23 mouse cellular contexts compared by ENCODE assay signal in genomic region chr16:46063278-46063677, GRCm38 (mm10). TPM values are rescaled to one million over a fixed set of nuclear protein-coding genes. Genes with fewer than 3 reads are reported as not detected.
DNase-seq lines count a peak whose midpoint lies in the region; ATAC-seq and TF ChIP-seq lines count a peak whose summit lies in the region.
"Had no signal": no experiment of that assay in that cellular context is flagged by ENCODE, and none has a peak within 500 bp of the region (broad histone marks: within the 10 kb centered on the region; RNA-seq: fewer than 3 reads in every experiment).

No protein-coding gene starts in this region.

- H3K9me3 ChIP-seq in midbrain, embryonic 15.5 days, result no peaks in the 10 kb centered on the region
- no peaks in the 10 kb centered on the region for H3K9me3 ChIP-seq in midbrain, embryonic 14.5 days (ENCODE audit: control insufficient read depth, low read length)
- H3K9me3 ChIP-seq in midbrain, embryonic 16.5 days (replicated peaks; ENCODE audit: control insufficient read depth, low read length, poor library complexity, severe bottlenecking), result no peaks in the 10 kb centered on the region
- no peaks in the 10 kb centered on the region for H3K9me3 ChIP-seq in midbrain, embryonic 11.5 days (ENCODE audit: control insufficient read depth, low read length)
- no peaks in the 10 kb centered on the region for H3K9me3 ChIP-seq in midbrain, postnatal 0 days (ENCODE audit: low read length)
- H3K9me3 ChIP-seq in midbrain, embryonic 13.5 days, result no peaks in the 10 kb centered on the region

- no peak overlapping the region for H3K4me3 ChIP-seq in midbrain, embryonic 15.5 days
- no peak overlapping the region for H3K4me3 ChIP-seq in midbrain, embryonic 14.5 days (replicated peaks; ENCODE audit: low read depth, low read length)
- H3K4me3 ChIP-seq in midbrain, embryonic 16.5 days (ENCODE audit: low read depth, low read length), result no peak overlapping the region
- H3K4me3 ChIP-seq in midbrain, embryonic 11.5 days (ENCODE audit: low read depth, low read length), result no peak overlapping the region
- no peak overlapping the region for H3K4me3 ChIP-seq in midbrain, postnatal 0 days (ENCODE audit: low read depth, low read length)
- H3K4me3 ChIP-seq in midbrain, embryonic 13.5 days (replicated peaks), result no peak overlapping the region

- peak; percentile 75; the same call in 1 of the 2 replicates for ATAC-seq in midbrain, embryonic 15.5 days (replicated peaks)
- no peak for ATAC-seq in midbrain, embryonic 14.5 days (ENCODE audit: low FRiP score, low TSS enrichment)
- peak; percentile 75; the same call in 1 of the 2 replicates for ATAC-seq in midbrain, embryonic 16.5 days
- ATAC-seq in midbrain, embryonic 11.5 days (ENCODE audit: low FRiP score), result no peak
- 0 out of 2 replicates have a peak, but pooled peaks have one; percentile 23 for ATAC-seq in midbrain, postnatal 0 days (ENCODE audit: low FRiP score)
- ATAC-seq in midbrain, embryonic 13.5 days, result no peak
- ATAC-seq: activated CD4-positive, CD25-positive, alpha-beta regulatory T cell, adult 4 months; CD4-positive, CD25-positive, alpha-beta regulatory T cell, adult 4 months; Patski had no signal

- H3K27ac ChIP-seq in midbrain, embryonic 15.5 days, result no peak overlapping the region
- no peak overlapping the region for H3K27ac ChIP-seq in midbrain, embryonic 14.5 days (replicated peaks; ENCODE audit: low read depth, low read length)
- no peak overlapping the region for H3K27ac ChIP-seq in midbrain, embryonic 16.5 days (ENCODE audit: low read length)
- H3K27ac ChIP-seq in midbrain, embryonic 11.5 days (ENCODE audit: low read depth, low read length), result no peak overlapping the region
- no peak overlapping the region for H3K27ac ChIP-seq in midbrain, postnatal 0 days (ENCODE audit: low read depth, low read length)
- no peak overlapping the region for H3K27ac ChIP-seq in midbrain, embryonic 13.5 days

- DNase-seq in midbrain, embryonic 14.5 days, result no peak
- no peak for DNase-seq in midbrain, embryonic 11.5 days (ENCODE audit: low spot score, missing footprints)
- DNase-seq in midbrain, postnatal 0 days (ENCODE audit: low spot score), result no peak
- DNase-seq: adrenal gland, adult 2 months; adrenal gland, adult 8-10 months; adrenal gland, postnatal 10 days; adrenal gland, postnatal 14 days; adrenal gland, postnatal 25 days; adrenal gland, postnatal 36 days; B cell, adult 2 months; cerebellum, adult 11 months; cerebellum, adult 11-12 months; cerebellum, adult 18-20 months had no signal

- H3K27me3 ChIP-seq in midbrain, embryonic 15.5 days (replicated peaks), result no peaks in the 10 kb centered on the region
- no peaks in the 10 kb centered on the region for H3K27me3 ChIP-seq in midbrain, embryonic 14.5 days (ENCODE audit: control insufficient read depth, insufficient read depth, low read length)
- no peaks in the 10 kb centered on the region for H3K27me3 ChIP-seq in midbrain, embryonic 16.5 days (ENCODE audit: control insufficient read depth, insufficient read depth, low read depth, low read length)
- no peaks in the 10 kb centered on the region for H3K27me3 ChIP-seq in midbrain, embryonic 11.5 days (ENCODE audit: control insufficient read depth, insufficient read depth, low read length)
- H3K27me3 ChIP-seq in midbrain, postnatal 0 days (ENCODE audit: insufficient read depth, low read length), result no peaks in the 10 kb centered on the region
- no peaks in the 10 kb centered on the region for H3K27me3 ChIP-seq in midbrain, embryonic 13.5 days
- H3K27me3 ChIP-seq: CH12.LX, Patski had no signal

- no peaks in the 10 kb centered on the region for H3K36me3 ChIP-seq in midbrain, embryonic 15.5 days (replicated peaks)
- H3K36me3 ChIP-seq in midbrain, embryonic 14.5 days (ENCODE audit: control insufficient read depth, insufficient read depth, low read length), result no peaks in the 10 kb centered on the region
- H3K36me3 ChIP-seq in midbrain, embryonic 16.5 days (ENCODE audit: control insufficient read depth, insufficient read depth, low read length), result no peaks in the 10 kb centered on the region
- no peaks in the 10 kb centered on the region for H3K36me3 ChIP-seq in midbrain, embryonic 11.5 days (ENCODE audit: control insufficient read depth, insufficient read depth, low read length)
- no peaks in the 10 kb centered on the region for H3K36me3 ChIP-seq in midbrain, postnatal 0 days (ENCODE audit: insufficient read depth, low read length)
- H3K36me3 ChIP-seq in midbrain, embryonic 13.5 days, result no peaks in the 10 kb centered on the region
- H3K36me3 ChIP-seq: G1E had no signal

- H3K4me2 ChIP-seq in midbrain, embryonic 15.5 days, result no peak overlapping the region
- no peak overlapping the region for H3K4me2 ChIP-seq in midbrain, embryonic 14.5 days (ENCODE audit: low read length)
- no peak overlapping the region for H3K4me2 ChIP-seq in midbrain, embryonic 16.5 days (ENCODE audit: low read length)
- no peak overlapping the region for H3K4me2 ChIP-seq in midbrain, embryonic 11.5 days
- H3K4me2 ChIP-seq in midbrain, postnatal 0 days (ENCODE audit: low read depth, low read length, poor library complexity, severe bottlenecking), result no peak overlapping the region
- H3K4me2 ChIP-seq in midbrain, embryonic 13.5 days (replicated peaks), result no peak overlapping the region

- no peak for TF ChIP-seq CTCF in midbrain, postnatal 0 days (IDR thresholded peaks at IDR 0.05)

- WGBS in midbrain, embryonic 15.5 days, result 84% methylated on average over 5 of the region's 5 CpGs
- 92% methylated on average over 5 of the region's 5 CpGs for WGBS in midbrain, embryonic 14.5 days
- 85% methylated on average over 5 of the region's 5 CpGs for WGBS in midbrain, embryonic 16.5 days
- 89% methylated on average over 5 of the region's 5 CpGs for WGBS in midbrain, embryonic 11.5 days
- 79% methylated on average over 5 of the region's 5 CpGs for WGBS in midbrain, postnatal 0 days
- whole genome bisulfite sequencing in midbrain, embryonic 13.5 days, result 90% methylated on average over 5 of the region's 5 CpGs

- no peaks in the 10 kb centered on the region for H3K4me1 ChIP-seq in midbrain, embryonic 15.5 days
- no peaks in the 10 kb centered on the region for H3K4me1 ChIP-seq in midbrain, embryonic 14.5 days (ENCODE audit: control insufficient read depth, insufficient read depth, low read length)
- no peaks in the 10 kb centered on the region for H3K4me1 ChIP-seq in midbrain, embryonic 16.5 days (ENCODE audit: control insufficient read depth, insufficient read depth, low read length)
- H3K4me1 ChIP-seq in midbrain, embryonic 11.5 days (ENCODE audit: control insufficient read depth, insufficient read depth, low read length), result no peaks in the 10 kb centered on the region
- H3K4me1 ChIP-seq in midbrain, postnatal 0 days (ENCODE audit: insufficient read depth, low read length), result no peaks in the 10 kb centered on the region
- no peaks in the 10 kb centered on the region for H3K4me1 ChIP-seq in midbrain, embryonic 13.5 days (replicated peaks)

- no peak overlapping the region for H3K9ac ChIP-seq in midbrain, embryonic 15.5 days
- no peak overlapping the region for H3K9ac ChIP-seq in midbrain, embryonic 14.5 days (replicated peaks; ENCODE audit: low read length)
- H3K9ac ChIP-seq in midbrain, embryonic 16.5 days (ENCODE audit: low read depth, low read length), result no peak overlapping the region
- H3K9ac ChIP-seq in midbrain, embryonic 11.5 days (ENCODE audit: low read length), result no peak overlapping the region
- no peak overlapping the region for H3K9ac ChIP-seq in midbrain, postnatal 0 days (replicated peaks; ENCODE audit: low read length, poor library complexity, severe bottlenecking)
- no peak overlapping the region for H3K9ac ChIP-seq in midbrain, embryonic 13.5 days (replicated peaks)

RNA-seq across cellular contexts. Expression of gene Plcxd2, which starts 53.3 kb away (rescaled TPM):
- 12.4 and 12.9 TPM in 2 replicates for polyA plus RNA-seq in midbrain, embryonic 15.5 days (2015; fragmentation: Nextera tagmentation; extraction: Ambion mirVana)
- 8.7 and 8.8 TPM in 2 replicates for polyA plus RNA-seq in midbrain, embryonic 14.5 days (2014; fragmentation: Nextera tagmentation; extraction: Ambion mirVana)
- 15.5 and 16.2 TPM in 2 replicates for polyA plus RNA-seq in midbrain, embryonic 16.5 days (2015; fragmentation: Nextera tagmentation; extraction: Ambion mirVana)
- 3.1 and 3.4 TPM in 2 replicates for polyA plus RNA-seq in midbrain, embryonic 11.5 days (2014; fragmentation: Nextera tagmentation; extraction: Ambion mirVana)
- 40.5 and 41.5 TPM in 2 replicates for total RNA-seq in midbrain, postnatal 0 days (2014; rRNA removed)
- polyA plus RNA-seq in midbrain, postnatal 0 days (2015; fragmentation: Nextera tagmentation; extraction: Ambion mirVana), result 12.9 and 13.3 TPM in 2 replicates
- polyA plus RNA-seq in midbrain, embryonic 13.5 days (2015; fragmentation: Nextera tagmentation; extraction: Ambion mirVana), result 6.7 and 7.3 TPM in 2 replicates
- total RNA-seq: CH12.LX, MEL had no signal
- polyA plus RNA-seq: G1E had no signal

RNA-seq across cellular contexts. Expression of gene Cd96, which starts 56.8 kb away (rescaled TPM):
- not detected in 2 replicates for polyA plus RNA-seq in midbrain, embryonic 15.5 days (2015; fragmentation: Nextera tagmentation; extraction: Ambion mirVana)
- polyA plus RNA-seq in midbrain, embryonic 14.5 days (2014; fragmentation: Nextera tagmentation; extraction: Ambion mirVana), result 0.12 and 0.13 TPM in 2 replicates
- polyA plus RNA-seq in midbrain, embryonic 16.5 days (2015; fragmentation: Nextera tagmentation; extraction: Ambion mirVana), result 0.10 and 0.15 TPM in 2 replicates
- not detected in 2 replicates for polyA plus RNA-seq in midbrain, embryonic 11.5 days (2014; fragmentation: Nextera tagmentation; extraction: Ambion mirVana)
- total RNA-seq in midbrain, postnatal 0 days (2014; rRNA removed), result not detected in 2 replicates
- polyA plus RNA-seq in midbrain, postnatal 0 days (2015; fragmentation: Nextera tagmentation; extraction: Ambion mirVana), result 0.11 and 0.17 TPM in 2 replicates
- not detected in 2 replicates for polyA plus RNA-seq in midbrain, embryonic 13.5 days (2015; fragmentation: Nextera tagmentation; extraction: Ambion mirVana)
- total RNA-seq: adrenal gland, adult 2 months; adrenal gland, postnatal 14 days; adrenal gland, postnatal 25 days; adrenal gland, postnatal 36 days; G1E; MEL had no signal
- polyA plus RNA-seq: C2C12, G1E had no signal

Comparison
In these comparisons a context has a peak if more than half of its experiments do, and no peak if none do; other contexts are left out.
1. ATAC-seq: peak in midbrain, embryonic 15.5 days (single experiment), midbrain, embryonic 16.5 days (single experiment) and midbrain, postnatal 0 days (single experiment); none in midbrain, embryonic 14.5 days (single experiment), midbrain, embryonic 11.5 days (single experiment) and midbrain, embryonic 13.5 days (single experiment).